Comparison of ENCODE assay signal across 7 mouse cellular contexts in genomic region chr15:102515791-102516190, GRCm38 (mm10). TPM values are rescaled to one million over a fixed set of nuclear protein-coding genes. Genes with fewer than 3 reads are reported as not detected.
DNase-seq lines count a peak whose midpoint lies in the region; ATAC-seq and TF ChIP-seq lines count a peak whose summit lies in the region.

No protein-coding gene starts in this region.

- no peaks in the 10 kb centered on the region for H3K27me3 ChIP-seq in forebrain, embryonic 11.5 days (ENCODE audit: control insufficient read depth, insufficient read depth, low read length)
- no peaks in the 10 kb centered on the region for H3K27me3 ChIP-seq in limb, embryonic 11.5 days (ENCODE audit: control insufficient read depth, insufficient read depth, low read length)

- peak overlapping the region; percentile 80 for H3K9ac ChIP-seq in forebrain, embryonic 11.5 days (ENCODE audit: low read length)
- no peak overlapping the region; the same call in 1 of the 2 replicates for H3K9ac ChIP-seq in limb, embryonic 11.5 days (ENCODE audit: low read length)

- no peak for DNase-seq in layer of hippocampus, adult 2 months (ENCODE audit: low spot score in 2 of 2)
- no peak for DNase-seq in layer of hippocampus, adult 11-12 months (ENCODE audit: low spot score)
- DNase-seq in forebrain, embryonic 11.5 days (ENCODE audit: low spot score), result no peak
- DNase-seq in limb, embryonic 11.5 days (ENCODE audit: low spot score), result no peak
- no peak for DNase-seq in ovary, postnatal 36 days (ENCODE audit: low spot score)

- H3K36me3 ChIP-seq in forebrain, embryonic 11.5 days (ENCODE audit: control insufficient read depth, insufficient read depth, low read length), result no peaks in the 10 kb centered on the region
- no peaks in the 10 kb centered on the region; the same call in 1 of the 2 replicates for H3K36me3 ChIP-seq in limb, embryonic 11.5 days (ENCODE audit: control insufficient read depth, insufficient read depth, low read length)

- H3K27ac ChIP-seq in layer of hippocampus, adult 2 months, result peak overlapping the region; percentile 96
- 0 out of 2 replicates have a peak overlapping the region, but pooled peaks have one; percentile 84 for H3K27ac ChIP-seq in forebrain, embryonic 11.5 days (ENCODE audit: low read depth, low read length)
- H3K27ac ChIP-seq in limb, embryonic 11.5 days (replicated peaks; ENCODE audit: low read depth, low read length), result no peak overlapping the region
- H3K27ac ChIP-seq in olfactory bulb, adult 2 months (ENCODE audit: insufficient read depth, low read depth, low read length), result peak overlapping the region; percentile 59; the same call in 1 of the 2 replicates

- WGBS in forebrain, embryonic 11.5 days, result 59% methylated on average over 4 of the region's 4 CpGs
- 49% methylated on average over 4 of the region's 4 CpGs for WGBS in limb, embryonic 11.5 days
- WGBS in olfactory bulb, adult 2 months, result 29% methylated on average over 4 of the region's 4 CpGs

- TF ChIP-seq POLR2A in olfactory bulb, adult 2 months (IDR thresholded peaks at IDR 0.05; ENCODE audit: insufficient read depth, low read depth, low read length), result no peak

- H3K4me2 ChIP-seq in forebrain, embryonic 11.5 days (ENCODE audit: low read depth, low read length, severe bottlenecking), result peak overlapping the region; percentile 92
- H3K4me2 ChIP-seq in limb, embryonic 11.5 days (ENCODE audit: low read depth, severe bottlenecking), result peak overlapping the region; percentile 53

- H3K4me3 ChIP-seq in layer of hippocampus, adult 2 months, result peak overlapping the region; percentile 91
- peak overlapping the region; percentile 69 for H3K4me3 ChIP-seq in forebrain, embryonic 11.5 days (ENCODE audit: low read depth, low read length)
- peak overlapping the region; percentile 66 for H3K4me3 ChIP-seq in limb, embryonic 11.5 days (ENCODE audit: low read depth, low read length)
- H3K4me3 ChIP-seq in olfactory bulb, adult 2 months (ENCODE audit: insufficient read depth, low read depth, low read length), result peak overlapping the region; percentile 85

- peaks cover 23% of the 10 kb centered on the region for H3K4me1 ChIP-seq in forebrain, embryonic 11.5 days (replicated peaks; ENCODE audit: control insufficient read depth, insufficient read depth, low read length)
- peaks cover 21% of the 10 kb centered on the region for H3K4me1 ChIP-seq in limb, embryonic 11.5 days (ENCODE audit: control insufficient read depth, insufficient read depth, low read length)
- peaks cover 32% of the 10 kb centered on the region for H3K4me1 ChIP-seq in olfactory bulb, adult 2 months (ENCODE audit: control insufficient read depth, insufficient read depth, low read length)

- no peak for ATAC-seq in forebrain, embryonic 11.5 days (replicated peaks; ENCODE audit: low FRiP score)
- ATAC-seq in limb, embryonic 11.5 days (ENCODE audit: insufficient number of reproducible peaks, low FRiP score, low TSS enrichment, low read depth), result no peak
- no peak for ATAC-seq in erythroid progenitor cell, adult 5-6 weeks (replicated peaks; ENCODE audit: low FRiP score, poor library complexity, severe bottlenecking)

- no peaks in the 10 kb centered on the region for H3K9me3 ChIP-seq in forebrain, embryonic 11.5 days (ENCODE audit: control insufficient read depth, low read length)
- no peaks in the 10 kb centered on the region for H3K9me3 ChIP-seq in limb, embryonic 11.5 days (ENCODE audit: control insufficient read depth, low read length)

- TF ChIP-seq CTCF in layer of hippocampus, adult 2 months (conservative IDR thresholded peaks at IDR 0.05), result no peak
- no peak for TF ChIP-seq CTCF in olfactory bulb, adult 2 months (IDR thresholded peaks at IDR 0.05; ENCODE audit: insufficient read depth, low read depth, low read length)

RNA-seq across cellular contexts. Expression of gene Map3k12, which starts 1.1 kb away (rescaled TPM):
- total RNA-seq in layer of hippocampus, adult 2 months (2021), result 10 to 100 TPM; 95.0 to 99.9 TPM
- 25.4 and 28.4 TPM in 2 replicates for polyA plus RNA-seq in forebrain, embryonic 11.5 days (2014; fragmentation: Nextera tagmentation; extraction: Ambion mirVana)
- polyA plus RNA-seq in limb, embryonic 11.5 days (2014; fragmentation: Nextera tagmentation; extraction: Ambion mirVana), result 14.3 and 18.2 TPM in 2 replicates
- not detected in 2 replicates for polyA plus RNA-seq in olfactory bulb, adult 2 months (2012; ENCODE audit: insufficient read depth, insufficient read length, low replicate concordance, missing spikeins)
- total RNA-seq in erythroid progenitor cell, adult 5-6 weeks (2015; ENCODE audit: low replicate concordance), result 0.72 TPM in 1 of 2 replicates, not detected in the other
- 2.6 TPM in 1 of 2 replicates, not detected in the other for total RNA-seq in erythroid progenitor cell, adult 5-6 weeks (2017; ENCODE audit: low replicate concordance)

RNA-seq across cellular contexts. Expression of gene Tarbp2, which starts 2.2 kb away (rescaled TPM):
- 10 to 100 TPM; 36.2 to 37.7 TPM for total RNA-seq in layer of hippocampus, adult 2 months (2021)
- polyA plus RNA-seq in forebrain, embryonic 11.5 days (2014; fragmentation: Nextera tagmentation; extraction: Ambion mirVana), result 98.9 and 109 TPM in 2 replicates
- polyA plus RNA-seq in limb, embryonic 11.5 days (2014; fragmentation: Nextera tagmentation; extraction: Ambion mirVana), result 109 and 110 TPM in 2 replicates
- not detected in 2 replicates for polyA plus RNA-seq in olfactory bulb, adult 2 months (2012; ENCODE audit: insufficient read depth, insufficient read length, low replicate concordance, missing spikeins)
- 11.5 and 19.7 TPM in 2 replicates for total RNA-seq in erythroid progenitor cell, adult 5-6 weeks (2015; ENCODE audit: low replicate concordance)
- 11.9 and 20.4 TPM in 2 replicates for total RNA-seq in erythroid progenitor cell, adult 5-6 weeks (2017; ENCODE audit: low replicate concordance)

RNA-seq across cellular contexts. Expression of gene Npff, which starts 9.0 kb away (rescaled TPM):
- total RNA-seq in layer of hippocampus, adult 2 months (2021), result 1 to 10 TPM; 5.5 TPM
- polyA plus RNA-seq in forebrain, embryonic 11.5 days (2014; fragmentation: Nextera tagmentation; extraction: Ambion mirVana), result 0.80 and 2.1 TPM in 2 replicates
- 1.6 and 2.2 TPM in 2 replicates for polyA plus RNA-seq in limb, embryonic 11.5 days (2014; fragmentation: Nextera tagmentation; extraction: Ambion mirVana)
- not detected in 2 replicates for polyA plus RNA-seq in olfactory bulb, adult 2 months (2012; ENCODE audit: insufficient read depth, insufficient read length, low replicate concordance, missing spikeins)
- total RNA-seq in erythroid progenitor cell, adult 5-6 weeks (2015; ENCODE audit: low replicate concordance), result 9.2 and 12.6 TPM in 2 replicates
- total RNA-seq in erythroid progenitor cell, adult 5-6 weeks (2017; ENCODE audit: low replicate concordance), result 3.3 TPM in 1 of 2 replicates, not detected in the other

RNA-seq across cellular contexts. Expression of gene Gm10337, which starts 12.3 kb away (rescaled TPM):
- total RNA-seq in layer of hippocampus, adult 2 months (2021), result not detected
- polyA plus RNA-seq in forebrain, embryonic 11.5 days (2014; fragmentation: Nextera tagmentation; extraction: Ambion mirVana), result 15.6 TPM in 1 of 2 replicates, not detected in the other
- 6.1 TPM in 1 of 2 replicates, not detected in the other for polyA plus RNA-seq in limb, embryonic 11.5 days (2014; fragmentation: Nextera tagmentation; extraction: Ambion mirVana)
- not detected in 2 replicates for polyA plus RNA-seq in olfactory bulb, adult 2 months (2012; ENCODE audit: insufficient read depth, insufficient read length, low replicate concordance, missing spikeins)
- total RNA-seq in erythroid progenitor cell, adult 5-6 weeks (2015; ENCODE audit: low replicate concordance), result not detected in 2 replicates
- not detected in 2 replicates for total RNA-seq in erythroid progenitor cell, adult 5-6 weeks (2017; ENCODE audit: low replicate concordance)

RNA-seq across cellular contexts. Expression of gene Pcbp2, which starts 45.5 kb away (rescaled TPM):
- 100 to 1,000 TPM; 496 to 505 TPM for total RNA-seq in layer of hippocampus, adult 2 months (2021)
- 236 and 247 TPM in 2 replicates for polyA plus RNA-seq in forebrain, embryonic 11.5 days (2014; fragmentation: Nextera tagmentation; extraction: Ambion mirVana)
- 284 and 287 TPM in 2 replicates for polyA plus RNA-seq in limb, embryonic 11.5 days (2014; fragmentation: Nextera tagmentation; extraction: Ambion mirVana)
- 834 and 975 TPM in 2 replicates for polyA plus RNA-seq in olfactory bulb, adult 2 months (2012; ENCODE audit: insufficient read depth, insufficient read length, low replicate concordance, missing spikeins)
- 405 and 484 TPM in 2 replicates for total RNA-seq in erythroid progenitor cell, adult 5-6 weeks (2015; ENCODE audit: low replicate concordance)
- 185 and 238 TPM in 2 replicates for total RNA-seq in erythroid progenitor cell, adult 5-6 weeks (2017; ENCODE audit: low replicate concordance)

Comparison
In these comparisons a context has a peak if more than half of its experiments do, and no peak if none do; other contexts are left out.
1. RNA of gene Tarbp2, which starts 2.2 kb away (polyA plus RNA-seq): 109 to 110 TPM in limb, embryonic 11.5 days and 98.9 to 109 TPM in forebrain, embryonic 11.5 days; not detected in olfactory bulb, adult 2 months; every median in the first group is over 10 times any median in the second.
2. Peak in every context shown above with its lines, with median percentiles within 50 percentile points of each other: H3K4me3 ChIP-seq.